Mouse (Mus musculus) urinary bladder, postnatal 10 days (tissue): ENCODE measurements around the gene Vmn2r18.

Experiments
- DNase-seq: peaks from one replicate; pipeline ENCODE4 v3.0.0; 2022; ENCODE audit warnings: low spot score

Vmn2r18 gene

DNA sequence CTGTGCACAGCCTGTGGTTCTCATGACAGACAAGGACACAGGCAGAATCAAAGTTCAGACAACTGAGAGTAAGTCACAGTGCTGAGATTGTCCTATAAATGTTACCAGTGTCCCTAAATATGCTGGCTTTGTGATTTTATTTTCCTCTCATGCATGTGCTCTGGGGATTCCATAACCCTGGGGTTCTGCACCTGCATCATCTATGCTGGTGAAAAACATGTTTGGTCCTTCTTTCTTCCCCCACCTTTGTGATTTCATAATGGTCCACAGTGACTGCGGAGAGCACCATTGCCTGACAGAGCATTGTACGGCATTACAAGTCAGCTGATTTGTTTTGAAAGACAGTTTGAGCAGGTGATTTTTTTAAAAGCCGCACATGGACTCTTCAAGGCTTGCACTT is at the start of gene Vmn2r18:
Gene Vmn2r18, minus strand, starts transcription at position 101 of the 400 bp plus-strand sequence.
- no peak for DNase-seq

DNA sequence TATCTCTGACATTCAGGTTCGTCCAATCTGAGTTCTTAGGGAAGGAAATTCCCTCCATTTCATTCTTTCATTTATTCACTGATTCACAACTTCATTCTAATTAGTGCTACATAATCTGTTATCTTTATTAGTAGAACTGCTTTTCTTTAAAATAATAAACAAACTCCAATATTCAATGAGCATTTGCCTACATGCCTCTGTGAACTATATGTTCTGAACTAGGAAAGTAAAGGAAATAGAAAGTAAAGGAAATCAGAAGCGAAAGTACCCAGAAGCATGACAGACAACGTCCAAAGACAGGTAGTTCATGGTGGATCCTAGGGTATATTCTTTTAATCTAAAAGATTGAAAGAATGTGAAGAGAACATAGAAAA is 45.6 kb upstream of the Vmn2r18 start:
- DNase-seq, result no peak

DNA sequence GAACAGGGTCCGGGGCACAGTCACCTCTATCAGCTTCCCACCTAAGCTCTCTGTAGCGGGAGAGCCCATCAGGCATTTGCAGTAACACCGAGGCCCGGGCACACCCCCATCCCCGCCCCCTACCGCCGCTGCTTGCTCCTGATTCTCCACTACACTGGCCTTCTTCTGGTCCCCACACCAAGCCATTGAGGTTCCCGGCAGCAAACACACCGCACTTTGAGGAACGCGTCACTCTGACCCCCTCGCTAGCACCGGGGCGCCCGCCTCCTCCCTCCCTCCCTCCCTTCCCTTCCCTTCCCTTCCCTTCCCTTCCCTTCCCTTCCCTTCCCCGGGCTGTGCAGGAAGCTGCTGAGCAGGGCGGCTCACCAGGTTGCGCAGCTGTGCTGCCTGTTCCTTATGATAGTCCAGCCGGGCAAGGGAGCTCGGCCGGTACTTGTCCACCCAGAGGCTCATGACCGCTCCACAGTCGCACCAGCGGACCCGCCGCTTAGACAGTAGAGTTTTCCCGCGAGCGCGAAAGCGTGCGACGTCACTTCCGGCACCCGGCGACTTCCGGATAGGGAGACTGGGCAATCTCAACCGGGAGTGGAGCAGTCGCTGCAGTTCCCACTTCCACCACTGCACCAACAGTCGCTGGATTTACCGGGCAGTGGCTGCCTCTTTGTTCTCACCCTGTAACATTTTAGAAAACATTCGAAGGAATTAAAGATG is 45.0 kb upstream of the Vmn2r18 start, which contains the start of gene Rfc3:
Gene Rfc3, minus strand, starts transcription at position 543 of the 711 bp plus-strand sequence.
- DNase-seq, result peak; percentile 85

DNA sequence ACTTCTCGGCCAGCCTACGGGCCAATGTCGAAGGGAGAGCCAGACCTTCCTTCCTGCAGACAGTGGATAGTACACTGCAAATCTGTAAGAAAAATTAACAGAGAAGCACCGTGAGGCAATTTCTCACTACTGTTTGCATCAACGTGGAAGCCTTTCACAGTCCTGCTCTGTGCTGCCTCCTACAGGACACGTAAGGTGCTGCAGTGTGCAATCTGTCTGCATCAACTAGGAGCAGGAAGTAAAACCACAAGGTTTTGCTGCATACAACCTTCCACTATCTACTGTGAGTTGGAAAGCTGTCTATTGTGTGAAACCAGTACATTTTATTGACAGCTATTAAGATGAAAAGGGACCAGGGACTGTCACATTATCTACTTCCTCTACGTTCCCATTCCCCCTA is 39.0 kb upstream of the Vmn2r18 start:
- no peak for DNase-seq

DNA sequence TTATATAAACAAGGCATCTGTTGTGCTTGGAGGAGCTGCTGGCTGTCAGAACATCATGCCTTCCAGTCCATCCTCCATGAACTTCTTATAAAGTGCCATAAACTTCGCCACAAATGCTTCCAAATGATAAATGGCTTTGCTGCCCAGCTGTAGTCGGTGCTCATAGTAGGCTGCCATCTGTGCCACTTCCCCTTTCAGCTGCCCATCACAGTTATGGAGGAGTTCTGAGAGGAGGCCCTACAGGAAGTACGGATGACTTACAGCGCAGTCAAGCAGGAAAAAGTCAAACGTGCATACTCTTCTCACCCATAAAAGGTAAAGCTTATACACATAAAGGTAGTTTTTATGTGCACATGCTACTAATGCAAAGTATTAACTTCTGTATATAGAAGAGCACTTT is 37.0 kb upstream of the Vmn2r18 start:
- DNase-seq, result no peak

DNA sequence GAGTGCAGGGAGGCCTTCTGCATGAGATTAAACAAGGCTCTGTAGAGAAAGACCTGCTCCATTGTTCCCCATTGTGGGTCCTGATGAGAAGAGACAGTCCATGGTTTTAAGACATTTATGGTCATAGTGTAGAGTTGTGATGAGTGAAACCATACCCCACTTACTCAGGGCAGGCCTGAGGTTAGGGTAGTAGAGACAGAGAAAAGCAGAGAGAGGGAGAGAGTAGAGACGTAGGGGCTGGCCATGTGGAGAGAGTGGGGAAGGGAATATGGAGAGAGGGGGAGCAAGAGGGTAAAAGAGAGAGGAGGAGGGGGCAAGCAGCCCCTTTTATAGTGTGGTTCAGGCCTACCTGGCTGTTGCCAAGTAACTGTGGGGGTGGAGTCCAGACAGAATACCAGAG is 36.3 kb upstream of the Vmn2r18 start:
- no peak for DNase-seq

DNA sequence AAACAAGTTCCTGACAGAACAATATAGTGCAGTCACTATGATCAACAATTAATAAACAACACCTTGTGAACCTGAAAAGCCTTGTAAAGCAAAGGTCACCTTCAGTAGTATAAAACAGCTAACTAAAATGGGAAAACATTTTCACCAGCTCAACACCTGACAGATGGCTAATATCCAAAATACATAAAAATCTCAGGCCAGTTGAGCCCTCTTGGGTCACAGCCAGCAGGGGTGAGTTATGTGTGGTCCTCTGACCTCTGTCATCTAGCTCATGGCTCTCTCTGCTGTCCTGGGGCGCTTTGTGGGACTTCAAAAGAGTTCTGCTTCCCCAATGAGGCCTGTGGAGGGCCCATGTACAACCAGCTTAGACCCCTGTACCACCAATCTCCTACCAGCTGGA is 4.1 kb downstream of the Vmn2r18 start:
- DNase-seq, result no peak
